Mouse (Mus musculus) gastrocnemius, adult 2 months (tissue): ENCODE data around the gene Spert. TPM values are rescaled to one million over a fixed set of nuclear protein-coding genes. Genes with fewer than 3 reads are reported as not detected.

Experiments
- DNase-seq: peaks from one replicate; pipeline ENCODE4 v3.0.0; 2022
- H3K27ac ChIP-seq: fragments of 200-600 bp; 2 replicates; pipeline ENCODE4 v1.8.1; 2022; ENCODE audit warnings: mild to moderate bottlenecking
- H3K4me3 ChIP-seq: fragments of 200-600 bp; 2 replicates; pipeline ENCODE4 v1.8.1; 2022; ENCODE audit warnings: mild to moderate bottlenecking, moderate library complexity
- CTCF ChIP-seq: fragments of 200-600 bp; IDR thresholded peaks from 2 replicates; pipeline ENCODE4 v1.8.1; 2022; ENCODE audit warnings: antibody characterized with exemption, mild to moderate bottlenecking, moderate library complexity
- intact Hi-C: fragments of 180-260 bp; cut with DNase I; formaldehyde crosslinking; loops from one replicate; pipeline ENCODE4 v1.15.1; 2025
- total RNA-seq, 2 experiments: library from RNA; stranded (reverse); gene quantifications; 2 replicates each; pipeline ENCODE4 v1.2.3; 2021

Gene Spert
- total RNA-seq, 2 experiments from 2014 or later: not detected

GRCm38 (mm10) chr14:75561577-75562331 lies 31.2 kb downstream of the Spert start:
- H3K4me3 ChIP-seq: no peak overlapping the region

GRCm38 (mm10) chr14:75541731-75542130 lies 51.2 kb downstream of the Spert start:
- H3K27ac ChIP-seq: no peak overlapping the region
- no peak for DNase-seq
- no peak for TF ChIP-seq CTCF
- intact Hi-C loops: no loop called here
- H3K4me3 ChIP-seq: no peak overlapping the region

More at GRCm38 (mm10) chr14:75561577-75562331, 31.2 kb downstream of the Spert start:
- TF ChIP-seq CTCF: peak; percentile 16; the same call in 1 of the 2 replicates
- DNase-seq: no peak
- H3K27ac ChIP-seq: no peak overlapping the region
- intact Hi-C loops: no loop called here

- no peak overlapping the region for H3K27ac ChIP-seq
- intact Hi-C loops: no loop called here
- TF ChIP-seq CTCF: no peak
- no peak for DNase-seq
- H3K4me3 ChIP-seq: no peak overlapping the region
Measured at GRCm38 (mm10) chr14:75540996-75541350, 51.9 kb downstream of the Spert start.

- H3K4me3 ChIP-seq: no peak overlapping the region
- H3K27ac ChIP-seq: no peak overlapping the region
- intact Hi-C loops: no loop called here
- TF ChIP-seq CTCF: no peak
- DNase-seq: no peak
Measured at GRCm38 (mm10) chr14:75540216-75540995, 52.5 kb downstream of the Spert start.

GRCm38 (mm10) chr14:75539205-75539604 lies 53.7 kb downstream of the Spert start:
- H3K27ac ChIP-seq: no peak overlapping the region
- intact Hi-C loops: no loop called here
- TF ChIP-seq CTCF: no peak
- DNase-seq: no peak
- no peak overlapping the region for H3K4me3 ChIP-seq

Other genes starting within 250 kb of the Spert start
- gene Siah3, start 137.1 kb downstream of the Spert start, total RNA-seq: not detected
- not detected for gene Erich6b, start 49.1 kb upstream of the Spert start, total RNA-seq
- 1 to 10 TPM; 7.0 to 8.6 TPM for gene Cog3, start 161.4 kb upstream of the Spert start, total RNA-seq
- gene Slc25a30, start 193.9 kb upstream of the Spert start, total RNA-seq: 10 to 100 TPM in 1 of 2 experiments, 1 to 10 TPM in 1; 6.6 to 10.5 TPM